Mouse (Mus musculus) B cell, adult 67 days (primary cell): ENCODE data around the gene Tex22. TPM values are rescaled to one million over a fixed set of nuclear protein-coding genes. Genes with fewer than 3 reads are reported as not detected.

Experiments
- total RNA-seq, 2 experiments: library from RNA; stranded (reverse); gene quantifications; 4 replicates each; pipeline ENCODE4 v1.2.4; 2023

The Tex22 gene
- not detected for total RNA-seq

DNA sequence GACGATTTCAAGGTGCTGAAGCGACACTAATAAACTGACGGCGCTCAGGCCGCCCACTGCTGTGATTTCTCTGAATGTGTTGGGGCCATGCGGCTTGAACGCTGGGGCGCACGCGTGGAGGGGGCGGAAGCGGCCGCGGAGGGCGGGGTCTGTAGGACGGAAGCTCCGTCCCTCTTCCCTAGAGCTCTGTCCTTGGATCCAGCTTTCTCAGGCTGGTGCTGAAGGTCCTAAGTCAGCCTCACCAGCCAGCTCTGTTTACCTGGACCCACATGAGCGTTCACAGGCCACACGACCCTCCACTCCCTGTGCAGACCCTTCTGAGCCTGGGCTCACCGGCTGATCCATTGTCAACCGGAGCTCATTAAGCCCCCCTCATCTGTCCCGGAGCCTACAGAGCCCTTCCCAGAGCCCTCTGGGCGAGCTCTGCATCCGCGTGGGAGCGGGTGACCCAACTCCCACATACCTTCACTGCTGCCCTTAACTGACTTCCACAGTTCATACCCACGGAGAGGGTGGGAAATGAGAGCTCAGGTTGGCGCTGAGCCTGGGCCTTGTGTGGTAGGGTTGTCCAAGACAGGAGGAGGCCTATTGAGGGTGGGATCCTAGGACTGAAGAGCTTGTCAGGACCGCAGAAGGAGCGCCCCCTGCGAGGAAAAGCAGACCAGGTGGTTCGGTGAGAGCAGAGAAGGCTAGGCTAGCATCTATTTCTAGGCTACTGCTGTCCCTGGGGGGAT is at the start of gene Tex22:
Gene Tex22, plus strand, starts transcription at position 174 of the 734 bp plus-strand sequence.

DNA sequence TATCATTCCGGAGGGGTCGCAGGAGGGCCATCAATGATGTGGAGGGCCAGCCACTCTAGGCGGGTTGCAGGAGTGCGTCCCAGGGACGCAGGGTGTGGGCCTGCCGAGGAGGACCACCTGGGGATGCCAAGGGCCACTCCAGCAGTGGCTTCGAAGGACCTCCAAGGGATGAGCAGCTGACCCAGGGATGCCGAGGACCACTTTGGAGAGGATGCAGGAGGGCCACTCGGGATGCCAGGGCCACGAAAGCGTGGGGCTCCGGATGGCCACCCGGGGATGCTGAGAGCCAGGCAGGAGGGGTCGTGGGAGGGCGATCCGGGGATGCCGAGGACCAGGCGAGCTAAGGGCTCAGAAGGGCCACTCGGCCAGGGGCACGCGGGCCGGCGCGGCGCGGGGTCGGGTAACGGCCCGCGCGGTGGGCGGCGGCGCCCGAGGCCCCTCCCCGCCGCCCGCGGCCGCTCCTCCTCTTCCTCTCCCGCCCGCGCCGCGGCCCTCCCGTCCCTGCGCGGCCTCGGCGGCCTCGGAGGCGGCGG is 23.5 kb downstream of the Tex22 start, which contains the start of gene Mta1:
Gene Mta1, plus strand, starts transcription at position 530 of the 533 bp plus-strand sequence.

Other genes starting within 250 kb of the Tex22 start
- gene Cdca4, start 245.1 kb upstream of the Tex22 start, total RNA-seq, result 10 to 100 TPM; 29.2 to 31.9 TPM
- 10 to 100 TPM; 47.5 to 55.4 TPM for gene Gpr132, start 206.3 kb upstream of the Tex22 start, total RNA-seq
- 1 to 10 TPM in 1 of 2 experiments, under 1 TPM in 1; 0.77 to 3.4 TPM for gene Jag2, start 144.7 kb upstream of the Tex22 start, total RNA-seq
- gene Nudt14, start 132.4 kb upstream of the Tex22 start, total RNA-seq, result 10 to 100 TPM; 13.0 to 14.9 TPM
- gene Btbd6, start 98.0 kb upstream of the Tex22 start, total RNA-seq, result 10 to 100 TPM; 13.3 to 14.4 TPM
- gene Brf1, start 73.8 kb upstream of the Tex22 start, total RNA-seq, result 100 to 1,000 TPM; 167 to 174 TPM
- 10 to 100 TPM; 33.5 to 35.0 TPM for gene Pacs2, start 60.0 kb upstream of the Tex22 start, total RNA-seq
- 10 to 100 TPM; 45.3 to 49.7 TPM for gene Mta1, start 23.8 kb downstream of the Tex22 start, total RNA-seq
- 10 to 100 TPM; 10.9 to 12.5 TPM for gene Crip2, start 65.7 kb downstream of the Tex22 start, total RNA-seq
- 100 to 1,000 TPM; 571 to 649 TPM for gene Crip1, start 71.8 kb downstream of the Tex22 start, total RNA-seq
- gene Tedc1, start 81.9 kb downstream of the Tex22 start, total RNA-seq, result 10 to 100 TPM; 18.7 to 22.0 TPM
- 1 to 10 TPM; 4.4 to 5.3 TPM for gene Tmem121, start 111.4 kb downstream of the Tex22 start, total RNA-seq